Mouse (Mus musculus) lung, embryonic 15.5 days (tissue): Measurements from ENCODE around the gene Il25. TPM values are rescaled to one million over a fixed set of nuclear protein-coding genes. Genes with fewer than 3 reads are reported as not detected.
"Not testable (repeated sequence)": the region's sequence is repeated elsewhere in the genome, so short reads cannot be mapped to it uniquely, and the experiment has no call there.

Experiments
- ATAC-seq: fragments of 200-750 bp; cut with Nextera tagmentation; 2 replicates; pipeline ENCODE4 v1.8.0; 2017; ENCODE audit warnings: moderate number of reproducible peaks, borderline replicate concordance; ENCODE audit not compliant: low FRiP score, low TSS enrichment; ENCODE audit errors: extremely low read depth
- H3K27ac ChIP-seq: fragments of 300-500 bp; sonication (generic); 2 replicates; pipeline ENCODE4 v1.5.1; 2015; ENCODE audit warnings: moderate library complexity, mild to moderate bottlenecking, inconsistent platforms
- H3K27me3 ChIP-seq: fragments of 300-500 bp; sonication (generic); 2 replicates; pipeline ENCODE4 v1.6.1; 2015; ENCODE audit warnings: inconsistent platforms
- H3K36me3 ChIP-seq: fragments of 300-500 bp; sonication (generic); 2 replicates; pipeline ENCODE4 v1.6.1; 2015; ENCODE audit warnings: inconsistent platforms
- H3K4me1 ChIP-seq: fragments of 300-500 bp; sonication (generic); 2 replicates; pipeline ENCODE4 v1.6.1; 2015; ENCODE audit warnings: inconsistent platforms
- H3K4me2 ChIP-seq: fragments of 300-500 bp; sonication (generic); 2 replicates; pipeline ENCODE4 v1.6.1; 2015; ENCODE audit warnings: inconsistent platforms, mild to moderate bottlenecking, moderate library complexity
- H3K4me3 ChIP-seq: fragments of 300-500 bp; sonication (generic); 2 replicates; pipeline ENCODE4 v1.5.1; 2015; ENCODE audit warnings: mild to moderate bottlenecking, inconsistent platforms
- H3K9ac ChIP-seq: fragments of 300-500 bp; sonication (generic); 2 replicates; pipeline ENCODE4 v1.6.1; 2015; ENCODE audit warnings: inconsistent platforms
- H3K9me3 ChIP-seq: fragments of 300-500 bp; sonication (generic); 2 replicates; pipeline ENCODE4 v1.6.1; 2016; ENCODE audit warnings: inconsistent platforms
- WGBS: fragments of 180-500 bp; shearing (Covaris S2); methylation state at CpG from one replicate; pipeline ENCODE4 v1.1.7; 2015; 5-methylcytosine and 5-hydroxymethylcytosine counted together
- polyA plus RNA-seq: library from polyadenylated mRNA; unstranded; fragments of >200 nt; fragmentation: Nextera tagmentation; extraction: Ambion mirVana; gene quantifications from 2 replicates; pipeline ENCODE4 v1.2.1, GENCODE M21; 2015

Il25 gene
- polyA plus RNA-seq, 1 experiment from 2014 or later, result 0.19 TPM

GRCm38 (mm10) chr14:54959853-54960613, 27.5 kb downstream of the Il25 start:
- WGBS, result 86% methylated on average over 12 of the region's 12 CpGs
- 0 out of 2 replicates have a peak, but pooled peaks have one; percentile 50 for ATAC-seq

DNA sequence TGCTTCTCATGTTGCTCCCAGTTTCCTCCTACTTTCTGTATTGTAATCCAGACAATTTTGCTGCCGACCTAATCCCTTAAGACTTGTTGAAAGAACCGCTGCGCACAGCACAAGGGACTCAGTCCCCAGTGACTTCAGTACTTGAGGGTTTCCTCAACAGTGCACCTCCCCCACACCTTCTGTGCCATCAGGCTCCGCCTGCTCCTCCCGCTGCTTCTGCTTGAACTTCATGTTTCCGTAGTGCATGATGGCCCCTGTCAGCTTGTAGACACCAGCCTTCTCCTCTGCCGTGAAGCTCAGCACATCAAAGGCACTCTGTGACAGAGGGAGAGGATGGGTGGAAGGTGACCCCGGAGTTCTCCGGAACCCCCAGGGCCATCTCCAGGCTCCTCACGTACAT, 28.3 kb downstream of the Il25 start:
- Histone ChIP-seq H3K27ac (no peak overlapping the region), H3K4me3 (no peak overlapping the region), H3K4me1 (no peaks in the 10 kb centered on the region), H3K4me2 (no peak overlapping the region), H3K9ac (no peak overlapping the region), H3K27me3 (no peaks in the 10 kb centered on the region), H3K36me3 (no peaks in the 10 kb centered on the region), H3K9me3 (no peaks in the 10 kb centered on the region)
- WGBS, result 50% methylated on average over 10 of the region's 10 CpGs
- no peak for ATAC-seq

More at GRCm38 (mm10) chr14:54959853-54960613, 27.5 kb downstream of the Il25 start:
- H3K27ac ChIP-seq, H3K4me3 ChIP-seq, H3K9me3 ChIP-seq, H3K36me3 ChIP-seq, H3K4me1 ChIP-seq, H3K4me2 ChIP-seq, H3K27me3 ChIP-seq, H3K9ac ChIP-seq: not testable (repeated sequence)

DNA sequence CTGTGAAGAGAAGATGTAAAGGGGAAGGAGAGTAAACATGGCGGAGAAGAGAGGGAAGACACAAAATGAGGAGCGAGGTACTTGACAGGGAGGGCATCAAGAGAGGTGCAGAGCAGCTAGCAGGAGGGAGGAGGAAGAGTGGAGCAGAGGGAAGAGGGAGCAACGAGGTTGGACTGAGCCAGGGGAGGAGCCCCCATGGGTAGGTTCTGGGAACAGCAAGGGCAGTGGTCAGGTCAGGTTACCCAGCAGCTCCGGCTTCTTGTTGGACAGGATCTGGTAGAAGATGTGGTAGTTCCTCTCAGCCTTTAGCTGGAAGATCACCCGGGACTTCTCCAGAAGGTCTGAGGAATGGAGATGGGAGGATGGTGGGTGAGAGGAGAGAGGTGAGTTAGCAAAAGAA, 29.0 kb downstream of the Il25 start:
- Histone ChIP-seq H3K27me3 (no peaks in the 10 kb centered on the region), H3K9ac (no peak overlapping the region), H3K4me1 (no peaks in the 10 kb centered on the region), H3K27ac (no peak overlapping the region), H3K36me3 (no peaks in the 10 kb centered on the region), H3K4me2 (no peak overlapping the region), H3K9me3 (no peaks in the 10 kb centered on the region), H3K4me3 (no peak overlapping the region)
- WGBS, result 74% methylated on average over 5 of the region's 5 CpGs
- ATAC-seq, result no peak

GRCm38 (mm10) chr14:54962714-54963113, 30.2 kb downstream of the Il25 start:
- Histone ChIP-seq H3K4me2 (no peak overlapping the region), H3K9me3 (no peaks in the 10 kb centered on the region), H3K9ac (no peak overlapping the region), H3K36me3 (no peaks in the 10 kb centered on the region), H3K4me3 (no peak overlapping the region), H3K27me3 (no peaks in the 10 kb centered on the region), H3K4me1 (no peaks in the 10 kb centered on the region), H3K27ac (no peak overlapping the region)
- ATAC-seq, result no peak
- 77% methylated on average over 7 of the region's 7 CpGs for WGBS

- ATAC-seq, result no peak
- no peak overlapping the region for H3K9ac ChIP-seq
- no peaks in the 10 kb centered on the region for H3K9me3 ChIP-seq
- no peak overlapping the region for H3K4me3 ChIP-seq
- H3K27ac ChIP-seq, result no peak overlapping the region
- H3K36me3 ChIP-seq, result no peaks in the 10 kb centered on the region
- no peak overlapping the region for H3K4me2 ChIP-seq
- H3K4me1 ChIP-seq, result no peaks in the 10 kb centered on the region
- 86% methylated on average over 11 of the region's 11 CpGs for WGBS
- H3K27me3 ChIP-seq, result no peaks in the 10 kb centered on the region
Observed at GRCm38 (mm10) chr14:54963727-54964126, 31.2 kb downstream of the Il25 start.

DNA sequence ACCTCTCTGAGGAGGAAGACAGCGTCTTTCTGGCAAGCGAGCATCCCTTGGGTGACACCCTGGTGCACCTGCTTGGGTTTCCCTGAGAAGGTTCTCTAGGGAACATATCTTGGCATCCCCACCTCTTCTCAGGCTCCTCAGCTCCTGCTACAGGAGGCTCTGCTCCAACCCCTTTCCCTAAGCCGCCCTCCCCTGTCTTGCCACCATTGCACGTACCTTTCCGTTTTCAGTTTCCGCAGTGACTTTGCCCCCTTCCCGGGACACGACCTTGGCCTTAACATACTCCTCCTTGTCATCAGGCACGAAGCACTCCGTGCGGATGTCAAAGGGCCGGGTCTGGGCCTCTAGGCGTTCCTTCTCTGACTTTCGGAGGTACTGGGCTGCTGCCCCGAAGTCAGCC, 32.5 kb downstream of the Il25 start:
- Histone ChIP-seq H3K27ac (no peak overlapping the region), H3K36me3 (no peaks in the 10 kb centered on the region), H3K4me1 (no peaks in the 10 kb centered on the region), H3K4me3 (no peak overlapping the region), H3K9me3 (no peaks in the 10 kb centered on the region), H3K9ac (no peak overlapping the region), H3K27me3 (no peaks in the 10 kb centered on the region), H3K4me2 (no peak overlapping the region)
- WGBS, result 67% methylated on average over 15 of the region's 15 CpGs
- ATAC-seq, result no peak

GRCm38 (mm10) chr14:54965631-54966030, 33.1 kb downstream of the Il25 start:
- Histone ChIP-seq H3K27me3 (no peaks in the 10 kb centered on the region), H3K4me2 (no peak overlapping the region), H3K9me3 (no peaks in the 10 kb centered on the region), H3K4me1 (no peaks in the 10 kb centered on the region), H3K4me3 (no peak overlapping the region), H3K9ac (no peak overlapping the region), H3K36me3 (no peaks in the 10 kb centered on the region), H3K27ac (no peak overlapping the region)
- 40% methylated on average over 6 of the region's 6 CpGs for WGBS
- ATAC-seq, result no peak

GRCm38 (mm10) chr14:54966320-54966977, 34.0 kb downstream of the Il25 start, which contains the start of gene Myh6:
Gene Myh6, minus strand, starts transcription at chr14:54966927.
- H3K9me3 ChIP-seq, result no peaks in the 10 kb centered on the region
- H3K27ac ChIP-seq, result no peak within 1 kb of the TSS
- WGBS, result 54% methylated on average over 7 of the region's 7 CpGs
- H3K4me3 ChIP-seq, result no peak within 1 kb of the TSS
- H3K4me1 ChIP-seq, result no peaks in the 10 kb centered on the region
- no peaks in the 10 kb centered on the region for H3K36me3 ChIP-seq
- no peaks in the 10 kb centered on the region for H3K27me3 ChIP-seq
- ATAC-seq, result no peak
- no peak within 1 kb of the TSS for H3K9ac ChIP-seq
- no peak within 1 kb of the TSS for H3K4me2 ChIP-seq

GRCm38 (mm10) chr14:54967874-54968273, 35.4 kb downstream of the Il25 start:
- ATAC-seq, result no peak; the same call in 1 of the 2 replicates
- Histone ChIP-seq H3K4me3 (no peak overlapping the region), H3K4me1 (no peaks in the 10 kb centered on the region), H3K9me3 (no peaks in the 10 kb centered on the region), H3K27me3 (no peaks in the 10 kb centered on the region), H3K4me2 (no peak overlapping the region), H3K27ac (no peak overlapping the region), H3K36me3 (no peaks in the 10 kb centered on the region), H3K9ac (no peak overlapping the region)
- 81% methylated on average over 3 of the region's 3 CpGs for WGBS

GRCm38 (mm10) chr14:54968344-54968743, 35.8 kb downstream of the Il25 start:
- no peak overlapping the region for H3K9ac ChIP-seq
- H3K4me2 ChIP-seq, result no peak overlapping the region
- no peaks in the 10 kb centered on the region for H3K27me3 ChIP-seq
- no peaks in the 10 kb centered on the region for H3K9me3 ChIP-seq
- no peak overlapping the region for H3K4me3 ChIP-seq
- H3K36me3 ChIP-seq, result no peaks in the 10 kb centered on the region
- ATAC-seq, result no peak
- no peaks in the 10 kb centered on the region for H3K4me1 ChIP-seq
- H3K27ac ChIP-seq, result no peak overlapping the region

DNA sequence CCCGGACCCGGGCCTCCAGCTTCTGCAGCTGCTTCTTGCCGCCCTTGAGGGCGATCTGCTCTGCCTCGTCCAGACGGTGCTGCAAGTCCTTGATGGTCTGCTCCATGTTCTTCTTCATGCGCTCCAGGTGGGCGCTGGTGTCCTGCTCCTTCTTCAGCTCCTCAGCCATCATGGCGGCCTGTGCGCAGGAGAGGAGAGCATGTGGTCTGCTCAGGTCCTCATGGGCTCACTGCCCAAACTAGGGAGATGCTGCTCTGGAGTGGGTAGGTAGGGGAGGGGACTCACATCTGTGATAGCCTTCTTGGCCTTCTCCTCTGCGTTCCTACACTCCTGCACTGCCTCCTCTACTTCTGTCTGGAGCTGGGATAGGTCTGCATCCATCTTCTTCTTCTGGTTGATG, 40.3 kb downstream of the Il25 start:
- not testable (repeated sequence) for H3K27ac ChIP-seq, H3K36me3 ChIP-seq, H3K4me2 ChIP-seq, H3K4me1 ChIP-seq, ATAC-seq, H3K4me3 ChIP-seq, H3K9ac ChIP-seq, H3K27me3 ChIP-seq, H3K9me3 ChIP-seq
- WGBS, result 91% methylated on average over 10 of the region's 11 CpGs

DNA sequence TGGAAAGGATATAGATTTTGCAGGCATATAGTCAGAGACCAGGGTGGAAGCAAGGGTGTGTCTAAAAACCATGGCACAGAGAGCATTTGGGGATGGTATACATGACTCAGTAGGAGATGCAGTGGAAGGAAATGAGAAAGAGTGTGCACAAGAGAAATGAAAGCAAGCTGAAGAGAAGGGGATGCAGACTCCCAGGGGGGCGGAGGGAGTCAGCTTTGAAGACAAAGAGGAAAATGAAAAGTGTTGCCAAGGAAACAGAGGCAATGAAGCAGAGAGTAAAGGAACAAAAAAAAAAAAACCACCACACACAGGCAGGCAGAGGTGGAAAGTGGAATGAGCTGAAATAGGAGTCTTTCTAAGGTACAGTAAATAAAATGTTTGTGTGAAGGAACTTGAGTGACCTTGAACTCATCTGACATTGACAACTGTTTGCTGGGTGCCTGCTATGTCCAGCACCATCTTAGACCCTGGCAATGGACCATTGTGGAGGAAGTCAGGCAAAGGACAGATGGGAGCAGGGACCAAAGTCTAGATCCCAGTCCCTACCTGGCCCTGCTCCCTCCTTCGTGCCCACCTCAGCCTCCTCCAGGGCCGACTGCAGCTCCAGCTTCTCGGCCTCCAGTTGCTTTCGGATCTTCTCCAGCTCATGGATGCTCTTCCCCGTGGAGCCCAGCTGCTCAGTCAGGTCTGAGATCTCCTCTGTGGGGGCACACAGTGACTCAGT, 41.7 kb downstream of the Il25 start:
- H3K4me2 ChIP-seq, result no peak overlapping the region
- H3K36me3 ChIP-seq, result no peaks in the 10 kb centered on the region
- H3K9ac ChIP-seq, result no peak overlapping the region
- no peaks in the 10 kb centered on the region for H3K9me3 ChIP-seq
- WGBS, result 75% methylated on average over 6 of the region's 6 CpGs
- H3K4me3 ChIP-seq, result no peak overlapping the region
- H3K27ac ChIP-seq, result no peak overlapping the region
- ATAC-seq, result no peak
- no peaks in the 10 kb centered on the region for H3K4me1 ChIP-seq
- H3K27me3 ChIP-seq, result no peaks in the 10 kb centered on the region
